Mouse (Mus musculus) embryonic facial prominence, embryonic 14.5 days (tissue): ENCODE data around the gene Trmt10c. TPM values are rescaled to one million over a fixed set of nuclear protein-coding genes. Genes with fewer than 3 reads are reported as not detected.
A peak's percentile ranks its signal among the peaks of the same experiment; 100 is the strongest.

Experiments
- ATAC-seq: fragments of 200-750 bp; cut with Nextera tagmentation; 2 replicates; pipeline ENCODE4 v1.8.0; 2017; ENCODE audit warnings: low read depth, moderate number of reproducible peaks, moderate TSS enrichment
- DNase-seq: peaks from one replicate; pipeline ENCODE4 v3.0.0-alpha.2; 2015; ENCODE audit warnings: low spot score
- H3K27ac ChIP-seq: fragments of 300-500 bp; sonication (generic); replicated peaks from 2 replicates; pipeline ENCODE4 v1.5.1; 2014; ENCODE audit warnings: low read depth, mild to moderate bottlenecking, low read length, moderate library complexity
- H3K27me3 ChIP-seq: fragments of 300-500 bp; sonication (generic); replicated peaks from 2 replicates; pipeline ENCODE4 v1.6.1; 2014; ENCODE audit warnings: low read length; ENCODE audit not compliant: control insufficient read depth, insufficient read depth
- H3K36me3 ChIP-seq: fragments of 300-500 bp; sonication (generic); 2 replicates; pipeline ENCODE4 v1.6.1; 2014; ENCODE audit warnings: low read length, mixed read lengths; ENCODE audit not compliant: control insufficient read depth, insufficient read depth
- H3K4me1 ChIP-seq: fragments of 300-500 bp; sonication (generic); 2 replicates; pipeline ENCODE4 v1.6.1; 2014; ENCODE audit warnings: antibody characterized with exemption, low read length; ENCODE audit not compliant: control insufficient read depth, insufficient read depth
- H3K4me2 ChIP-seq: fragments of 300-500 bp; sonication (generic); 2 replicates; pipeline ENCODE4 v1.6.1; 2014; ENCODE audit warnings: low read depth, mild to moderate bottlenecking, low read length, moderate library complexity, mixed read lengths
- H3K4me3 ChIP-seq: fragments of 300-500 bp; sonication (generic); 2 replicates; pipeline ENCODE4 v1.5.1; 2014; ENCODE audit warnings: low read depth, mild to moderate bottlenecking, low read length
- H3K9ac ChIP-seq: fragments of 300-500 bp; sonication (generic); 2 replicates; pipeline ENCODE4 v1.6.1; 2014; ENCODE audit warnings: low read depth, mild to moderate bottlenecking, low read length, moderate library complexity, mixed read lengths
- H3K9me3 ChIP-seq: fragments of 300-500 bp; sonication (generic); 2 replicates; pipeline ENCODE4 v1.6.1; 2016; ENCODE audit warnings: low read length; ENCODE audit not compliant: control insufficient read depth
- WGBS: fragments of 180-500 bp; shearing (Covaris S2); extraction: QIAGEN DNeasy Blood & Tissue Kit; methylation state at CpG from one replicate; pipeline ENCODE4 v1.1.7; 2014; 5-methylcytosine and 5-hydroxymethylcytosine counted together
- polyA plus RNA-seq: library from polyadenylated mRNA; unstranded; fragments of >200 nt; fragmentation: Nextera tagmentation; extraction: Ambion mirVana; gene quantifications from 2 replicates; pipeline ENCODE4 v1.2.1, GENCODE M21; 2014

Gene Trmt10c
- polyA plus RNA-seq, result 26.4 and 27.0 TPM in 2 replicates

DNA sequence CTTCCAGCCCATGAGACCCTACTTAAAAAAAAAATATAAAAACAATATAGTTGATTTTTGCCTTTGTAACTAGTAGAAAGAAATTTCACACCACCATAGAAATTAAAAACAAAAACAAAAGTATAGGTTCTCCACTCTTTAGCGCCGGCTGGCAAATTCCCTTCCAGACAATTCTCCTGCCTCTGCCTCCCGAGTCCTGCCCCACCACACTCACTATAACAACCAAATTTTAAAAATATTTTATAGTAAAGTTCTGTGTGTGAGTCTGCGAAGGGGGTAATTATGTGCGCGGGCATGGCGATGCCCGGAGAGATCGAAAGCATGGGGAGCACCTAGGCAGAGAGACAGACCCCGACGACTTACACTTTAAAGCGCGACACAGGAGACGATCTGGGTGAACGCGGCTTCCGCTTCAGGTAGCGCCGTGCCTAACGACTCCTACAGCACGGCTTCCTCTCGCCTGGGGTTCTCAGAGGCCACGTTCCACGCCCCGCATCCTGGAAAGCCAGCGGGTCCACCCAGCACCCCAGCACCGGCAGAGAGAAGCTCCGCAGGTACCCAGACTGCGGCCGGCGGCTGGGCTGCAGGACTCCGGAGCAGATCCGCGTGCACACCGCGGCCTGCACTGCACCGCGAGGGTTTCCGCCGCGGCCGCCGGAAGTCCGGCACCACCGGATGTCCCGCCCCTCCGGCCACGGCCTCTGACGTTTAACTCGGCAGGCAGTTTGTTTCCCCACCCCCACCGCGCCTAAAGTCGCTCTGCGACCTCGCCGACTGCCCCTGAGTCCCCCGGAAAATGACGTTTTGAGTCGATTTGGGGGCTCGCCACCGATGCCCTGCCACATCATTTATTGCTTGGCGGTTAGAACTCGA is at the start of gene Trmt10c:
Gene Trmt10c, minus strand, starts transcription at position 682 of the 873 bp plus-strand sequence.
- Histone ChIP-seq H3K4me1 (peaks cover 9% of the 10 kb centered on the region), H3K27me3 (no peaks in the 10 kb centered on the region), H3K9me3 (no peaks in the 10 kb centered on the region), H3K27ac (peak within 1 kb of the TSS; percentile 85), H3K4me3 (peak within 1 kb of the TSS; percentile 79), H3K4me2 (peak within 1 kb of the TSS; percentile 80), H3K9ac (peak within 1 kb of the TSS; percentile 95), H3K36me3 (peaks cover 25% of the 10 kb centered on the region)
- ATAC-seq (peak; percentile 100), DNase-seq (peak; percentile 95)
- WGBS, result under 1% methylated on average over 56 of the region's 63 CpGs

DNA sequence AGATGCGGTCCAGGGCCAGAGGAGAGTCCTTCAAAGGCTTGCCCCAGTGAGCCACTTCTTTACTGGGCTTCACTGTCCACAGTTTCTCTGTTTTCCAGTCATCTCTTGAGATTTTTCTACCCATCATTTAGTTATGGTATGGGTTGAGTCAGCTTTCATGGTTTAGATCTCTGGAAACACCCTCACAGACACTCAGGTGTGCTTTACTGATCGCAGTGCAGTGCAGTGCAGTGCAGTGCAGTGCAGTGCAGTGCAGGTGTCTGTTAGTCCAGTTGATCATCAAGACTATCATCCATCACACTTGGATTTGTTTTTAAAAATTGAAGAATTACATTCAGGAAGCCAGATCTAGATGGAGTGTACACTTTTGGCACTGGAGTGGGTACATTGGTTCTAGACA is 48.7 kb upstream of the Trmt10c start:
- ATAC-seq, result no peak
- Histone ChIP-seq H3K4me1 (no peaks in the 10 kb centered on the region), H3K27me3 (no peaks in the 10 kb centered on the region), H3K9me3 (no peaks in the 10 kb centered on the region), H3K4me2 (no peak overlapping the region), H3K4me3 (no peak overlapping the region), H3K27ac (no peak overlapping the region), H3K36me3 (peaks cover 37% of the 10 kb centered on the region), H3K9ac (no peak overlapping the region)
- DNase-seq, result no peak
- 100% methylated on average over 2 of the region's 2 CpGs for WGBS

DNA sequence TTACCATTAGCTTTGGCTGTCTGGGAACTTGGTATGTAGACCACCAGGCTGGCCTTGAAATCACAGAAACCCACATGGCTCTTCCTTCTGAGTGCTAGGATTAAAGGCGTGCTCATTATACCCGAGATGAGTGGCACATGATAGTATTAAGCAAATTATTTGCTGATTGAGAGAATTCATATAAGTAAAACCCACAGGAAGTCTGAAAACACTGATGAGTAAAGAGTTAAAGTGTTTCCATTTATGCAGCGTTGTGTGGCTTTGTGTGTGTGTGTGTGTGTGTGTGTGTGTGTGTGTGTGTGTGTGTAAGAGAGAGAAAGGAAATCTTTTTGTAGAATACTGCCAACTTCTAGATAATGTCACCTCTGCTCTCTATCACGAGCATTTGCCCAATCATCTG is 44.1 kb upstream of the Trmt10c start:
- Histone ChIP-seq H3K36me3 (peaks cover 20% of the 10 kb centered on the region), H3K9ac (no peak overlapping the region), H3K9me3 (no peaks in the 10 kb centered on the region), H3K4me2 (no peak overlapping the region), H3K27ac (no peak overlapping the region), H3K27me3 (no peaks in the 10 kb centered on the region), H3K4me1 (peaks cover 3% of the 10 kb centered on the region), H3K4me3 (no peak overlapping the region)
- WGBS, result 85% methylated on average over 4 of the region's 4 CpGs
- DNase-seq (no peak), ATAC-seq (no peak)

- H3K9ac ChIP-seq, result no peak overlapping the region
- no peak for ATAC-seq
- 86% methylated on average over 1 of the region's 1 CpGs for WGBS
- H3K4me2 ChIP-seq, result no peak overlapping the region
- peaks cover 8% of the 10 kb centered on the region for H3K4me1 ChIP-seq
- no peaks in the 10 kb centered on the region for H3K9me3 ChIP-seq
- H3K27ac ChIP-seq, result no peak overlapping the region
- no peaks in the 10 kb centered on the region for H3K27me3 ChIP-seq
- H3K36me3 ChIP-seq, result peaks cover 11% of the 10 kb centered on the region
- DNase-seq, result no peak
- H3K4me3 ChIP-seq, result no peak overlapping the region
Observed at GRCm38 (mm10) chr16:56079419-56079818, 41.8 kb upstream of the Trmt10c start.

GRCm38 (mm10) chr16:56076121-56076869 is 38.7 kb upstream of the Trmt10c start:
- Histone ChIP-seq H3K4me2 (peak overlapping the region; percentile 72), H3K9ac (peak overlapping the region; percentile 83), H3K4me3 (peak overlapping the region; percentile 85), H3K4me1 (peaks cover 8% of the 10 kb centered on the region), H3K27ac (peak overlapping the region; percentile 90), H3K36me3 (no peaks in the 10 kb centered on the region), H3K9me3 (no peaks in the 10 kb centered on the region), H3K27me3 (no peaks in the 10 kb centered on the region)
- no peak for DNase-seq
- ATAC-seq, result no peak
- WGBS, result 10% methylated on average over 11 of the region's 11 CpGs

- ATAC-seq, result peak; percentile 93
- peak overlapping the region; percentile 83 for H3K9ac ChIP-seq
- peak overlapping the region; percentile 90 for H3K27ac ChIP-seq
- H3K4me2 ChIP-seq, result peak overlapping the region; percentile 72
- no peaks in the 10 kb centered on the region for H3K36me3 ChIP-seq
- H3K4me1 ChIP-seq, result peaks cover 8% of the 10 kb centered on the region
- peak; percentile 95 for DNase-seq
- no peaks in the 10 kb centered on the region for H3K9me3 ChIP-seq
- under 1% methylated on average over 47 of the region's 66 CpGs for WGBS
- peak overlapping the region; percentile 85 for H3K4me3 ChIP-seq
- H3K27me3 ChIP-seq, result no peaks in the 10 kb centered on the region
Observed at GRCm38 (mm10) chr16:56075222-56076111, 37.8 kb upstream of the Trmt10c start.

DNA sequence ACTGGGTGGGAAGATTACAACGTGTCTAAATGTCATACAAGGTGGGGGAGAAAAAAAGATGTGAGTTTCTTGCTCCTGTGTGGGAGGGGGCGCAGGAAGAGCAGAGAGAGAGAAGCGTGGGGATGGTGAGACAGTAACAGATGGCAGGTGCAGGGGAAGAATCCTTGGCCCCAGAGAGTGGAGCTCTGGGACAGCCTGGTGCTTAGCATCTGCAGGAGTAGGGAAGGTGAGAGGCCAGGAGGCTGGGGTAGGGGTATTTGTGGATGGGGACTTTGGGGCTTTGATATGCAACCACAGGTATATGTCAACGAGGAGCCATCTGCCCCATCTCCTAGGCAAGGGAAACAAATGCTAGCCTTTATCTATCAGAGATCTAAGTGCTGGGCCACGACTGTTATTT is 36.9 kb upstream of the Trmt10c start:
- Histone ChIP-seq H3K27me3 (no peaks in the 10 kb centered on the region), H3K27ac (peak overlapping the region; percentile 90; the same call in 1 of the 2 replicates), H3K36me3 (no peaks in the 10 kb centered on the region), H3K4me2 (peak overlapping the region; percentile 72), H3K4me3 (peak overlapping the region; percentile 85; the same call in 1 of the 2 replicates), H3K9ac (no peak overlapping the region), H3K4me1 (peaks cover 8% of the 10 kb centered on the region), H3K9me3 (no peaks in the 10 kb centered on the region)
- DNase-seq (no peak), ATAC-seq (no peak)
- 81% methylated on average over 5 of the region's 5 CpGs for WGBS

GRCm38 (mm10) chr16:56074122-56074521 is 36.5 kb upstream of the Trmt10c start:
- Histone ChIP-seq H3K9me3 (no peaks in the 10 kb centered on the region), H3K4me2 (no peak overlapping the region), H3K27me3 (no peaks in the 10 kb centered on the region), H3K36me3 (no peaks in the 10 kb centered on the region), H3K4me3 (no peak overlapping the region), H3K4me1 (peaks cover 8% of the 10 kb centered on the region), H3K9ac (no peak overlapping the region), H3K27ac (no peak overlapping the region)
- ATAC-seq, result no peak
- WGBS, result 89% methylated on average over 1 of the region's 1 CpGs
- no peak for DNase-seq
